Comparison of ENCODE assay signal across 32 mouse cellular contexts in genomic region chr13:94445103-94445502, GRCm38 (mm10).
A peak's percentile ranks its signal among the peaks of the same experiment; 100 is the strongest.
DNase-seq lines count a peak whose midpoint lies in the region; ATAC-seq and TF ChIP-seq lines count a peak whose summit lies in the region.
"Had no signal": no experiment of that assay in that cellular context is flagged by ENCODE, and none has a peak within 500 bp of the region (broad histone marks: within the 10 kb centered on the region; RNA-seq: fewer than 3 reads in every experiment).

No protein-coding gene starts in this region.

- TF ChIP-seq EP300 in stomach, postnatal 0 days (optimal IDR thresholded peaks at IDR 0.05) = no peak

- no peak for ATAC-seq in midbrain, embryonic 16.5 days
- ATAC-seq in intestine, embryonic 15.5 days = peak; percentile 80
- peak; percentile 91 for ATAC-seq in stomach, embryonic 14.5 days (ENCODE audit: insufficient number of reproducible peaks, insufficient read depth, low FRiP score, low read depth)
- ATAC-seq in stomach, postnatal 0 days (ENCODE audit: low FRiP score, low TSS enrichment) = peak; percentile 77
- ATAC-seq: forebrain, embryonic 15.5 days; hindbrain, embryonic 16.5 days; Patski had no signal

- WGBS in midbrain, embryonic 10.5 days = 89% methylated on average over 5 of the region's 5 CpGs
- WGBS in midbrain, embryonic 16.5 days = 80% methylated on average over 5 of the region's 5 CpGs
- 70% methylated on average over 5 of the region's 5 CpGs for WGBS in intestine, embryonic 15.5 days
- 54% methylated on average over 5 of the region's 5 CpGs for WGBS in stomach, embryonic 14.5 days
- 55% methylated on average over 5 of the region's 5 CpGs for WGBS in stomach, postnatal 0 days
- WGBS in hindbrain, embryonic 10.5 days = 89% methylated on average over 5 of the region's 5 CpGs

- no peak for TF ChIP-seq CTCF in stomach, postnatal 0 days (IDR thresholded peaks at IDR 0.05; ENCODE audit: low read depth)
- TF ChIP-seq CTCF in layer of hippocampus, adult 2 months (conservative IDR thresholded peaks at IDR 0.05) = no peak

- peak; percentile 1 for DNase-seq in midbrain, embryonic 10.5 days (ENCODE audit: low spot score)
- peak; percentile 54 for DNase-seq in stomach, postnatal 0 days (ENCODE audit: low spot score)
- DNase-seq in hindbrain, embryonic 10.5 days (ENCODE audit: low spot score) = no peak
- no peak for DNase-seq in layer of hippocampus, adult 2 months (ENCODE audit: low spot score in 2 of 2)
- no peak for DNase-seq in frontal cortex, postnatal 14 days (ENCODE audit: low spot score in 2 of 2)
- DNase-seq: adrenal gland, adult 2 months; adrenal gland, postnatal 14 days; B cell, adult 2 months; cerebellum, adult 11-12 months; cerebellum, adult 8-10 months; cerebellum, postnatal 10 days; cerebellum, postnatal 36 days; embryo, embryonic 11 days; gastrocnemius, postnatal 10 days; heart, adult 18-20 months; heart, postnatal 10 days; heart, postnatal 36 days had no signal

- no peak overlapping the region for H3K4me2 ChIP-seq in midbrain, embryonic 16.5 days (ENCODE audit: low read length)
- H3K4me2 ChIP-seq in intestine, embryonic 15.5 days (replicated peaks) = no peak overlapping the region
- H3K4me2 ChIP-seq in stomach, embryonic 14.5 days (replicated peaks; ENCODE audit: low read depth, low read length) = no peak overlapping the region
- no peak overlapping the region for H3K4me2 ChIP-seq in stomach, postnatal 0 days (replicated peaks; ENCODE audit: low read depth)
- H3K4me2 ChIP-seq: embryonic facial prominence, embryonic 13.5 days; forebrain, embryonic 12.5 days; forebrain, embryonic 15.5 days; heart, embryonic 12.5 days; heart, embryonic 15.5 days; hindbrain, embryonic 13.5 days had no signal

- no peak overlapping the region for H3K27ac ChIP-seq in midbrain, embryonic 10.5 days (replicated peaks)
- no peak overlapping the region for H3K27ac ChIP-seq in midbrain, embryonic 16.5 days (ENCODE audit: low read length)
- no peak overlapping the region for H3K27ac ChIP-seq in intestine, embryonic 15.5 days
- no peak overlapping the region for H3K27ac ChIP-seq in stomach, embryonic 14.5 days (ENCODE audit: low read length)
- H3K27ac ChIP-seq in stomach, postnatal 0 days (replicated peaks) = no peak overlapping the region
- H3K27ac ChIP-seq in hindbrain, embryonic 10.5 days = no peak overlapping the region
- H3K27ac ChIP-seq in layer of hippocampus, adult 2 months = no peak overlapping the region
- H3K27ac ChIP-seq: embryonic facial prominence, embryonic 10.5 days; embryonic facial prominence, embryonic 13.5 days; forebrain, embryonic 12.5 days; forebrain, embryonic 15.5 days; heart, embryonic 15.5 days; hindbrain, embryonic 13.5 days had no signal

- H3K27me3 ChIP-seq in midbrain, embryonic 10.5 days (ENCODE audit: low read depth, poor library complexity, severe bottlenecking) = no peaks in the 10 kb centered on the region
- no peaks in the 10 kb centered on the region for H3K27me3 ChIP-seq in midbrain, embryonic 16.5 days (ENCODE audit: control insufficient read depth, insufficient read depth, low read depth, low read length)
- no peaks in the 10 kb centered on the region for H3K27me3 ChIP-seq in intestine, embryonic 15.5 days (replicated peaks)
- no peaks in the 10 kb centered on the region for H3K27me3 ChIP-seq in stomach, embryonic 14.5 days (ENCODE audit: control insufficient read depth, insufficient read depth, low read length)
- H3K27me3 ChIP-seq in stomach, postnatal 0 days (ENCODE audit: control insufficient read depth, insufficient read depth, low read length) = no peaks in the 10 kb centered on the region
- no peaks in the 10 kb centered on the region for H3K27me3 ChIP-seq in hindbrain, embryonic 10.5 days (ENCODE audit: insufficient read depth, poor library complexity, severe bottlenecking)
- H3K27me3 ChIP-seq: CH12.LX; embryonic facial prominence, embryonic 13.5 days; forebrain, embryonic 12.5 days; forebrain, embryonic 15.5 days; heart, embryonic 12.5 days; heart, embryonic 15.5 days; hindbrain, embryonic 13.5 days; Patski had no signal

- no peaks in the 10 kb centered on the region for H3K4me1 ChIP-seq in midbrain, embryonic 10.5 days
- no peaks in the 10 kb centered on the region for H3K4me1 ChIP-seq in midbrain, embryonic 16.5 days (ENCODE audit: control insufficient read depth, insufficient read depth, low read length)
- peaks cover 5% of the 10 kb centered on the region; the same call in 1 of the 2 replicates for H3K4me1 ChIP-seq in intestine, embryonic 15.5 days (replicated peaks)
- no peaks in the 10 kb centered on the region for H3K4me1 ChIP-seq in stomach, embryonic 14.5 days (ENCODE audit: control insufficient read depth, insufficient read depth, low read length)
- no peaks in the 10 kb centered on the region for H3K4me1 ChIP-seq in stomach, postnatal 0 days (replicated peaks; ENCODE audit: control insufficient read depth, insufficient read depth)
- H3K4me1 ChIP-seq in hindbrain, embryonic 10.5 days (replicated peaks) = 0 out of 2 replicates have a peak, but pooled peaks cover 3% of the 10 kb centered on the region
- H3K4me1 ChIP-seq: forebrain, embryonic 12.5 days; forebrain, embryonic 15.5 days; heart, embryonic 15.5 days; hindbrain, embryonic 13.5 days had no signal

- H3K36me3 ChIP-seq in midbrain, embryonic 10.5 days = peaks cover 27% of the 10 kb centered on the region
- H3K36me3 ChIP-seq in midbrain, embryonic 16.5 days (ENCODE audit: control insufficient read depth, insufficient read depth, low read length) = peaks cover 4% of the 10 kb centered on the region; the same call in 1 of the 2 replicates
- H3K36me3 ChIP-seq in intestine, embryonic 15.5 days = 0 out of 2 replicates have a peak, but pooled peaks cover 5% of the 10 kb centered on the region
- H3K36me3 ChIP-seq in stomach, embryonic 14.5 days (ENCODE audit: control insufficient read depth, insufficient read depth, low read length) = peaks cover 18% of the 10 kb centered on the region; the same call in 1 of the 2 replicates
- no peaks in the 10 kb centered on the region; the same call in 1 of the 2 replicates for H3K36me3 ChIP-seq in stomach, postnatal 0 days (ENCODE audit: control insufficient read depth, insufficient read depth, low read length)
- peaks cover 28% of the 10 kb centered on the region for H3K36me3 ChIP-seq in hindbrain, embryonic 10.5 days

- H3K9me3 ChIP-seq in midbrain, embryonic 10.5 days (replicated peaks) = no peaks in the 10 kb centered on the region
- 0 out of 2 replicates have a peak, but pooled peaks cover 3% of the 10 kb centered on the region for H3K9me3 ChIP-seq in midbrain, embryonic 16.5 days (replicated peaks; ENCODE audit: control insufficient read depth, low read length, poor library complexity, severe bottlenecking)
- no peaks in the 10 kb centered on the region for H3K9me3 ChIP-seq in intestine, embryonic 15.5 days
- no peaks in the 10 kb centered on the region for H3K9me3 ChIP-seq in stomach, embryonic 14.5 days (ENCODE audit: control insufficient read depth, low read depth, low read length)
- H3K9me3 ChIP-seq in stomach, postnatal 0 days (ENCODE audit: control insufficient read depth, low read length) = no peaks in the 10 kb centered on the region
- no peaks in the 10 kb centered on the region for H3K9me3 ChIP-seq in hindbrain, embryonic 10.5 days
- H3K9me3 ChIP-seq: embryonic facial prominence, embryonic 10.5 days; embryonic facial prominence, embryonic 13.5 days; forebrain, embryonic 12.5 days; forebrain, embryonic 15.5 days; G1E; heart, embryonic 12.5 days; heart, embryonic 15.5 days; hindbrain, embryonic 13.5 days had no signal

- no peak overlapping the region for H3K9ac ChIP-seq in midbrain, embryonic 16.5 days (ENCODE audit: low read depth, low read length)
- no peak overlapping the region for H3K9ac ChIP-seq in intestine, embryonic 15.5 days
- no peak overlapping the region for H3K9ac ChIP-seq in stomach, embryonic 14.5 days (replicated peaks; ENCODE audit: low read depth, low read length)
- H3K9ac ChIP-seq in stomach, postnatal 0 days (ENCODE audit: low read length) = no peak overlapping the region
- H3K9ac ChIP-seq: embryonic facial prominence, embryonic 13.5 days; forebrain, embryonic 12.5 days; forebrain, embryonic 15.5 days; heart, embryonic 12.5 days; heart, embryonic 15.5 days; hindbrain, embryonic 13.5 days had no signal

- H3K4me3 ChIP-seq in midbrain, embryonic 10.5 days = no peak overlapping the region
- no peak overlapping the region for H3K4me3 ChIP-seq in midbrain, embryonic 16.5 days (ENCODE audit: low read depth, low read length)
- H3K4me3 ChIP-seq in intestine, embryonic 15.5 days (replicated peaks) = no peak overlapping the region
- no peak overlapping the region for H3K4me3 ChIP-seq in stomach, embryonic 14.5 days (ENCODE audit: low read depth, low read length)
- no peak overlapping the region for H3K4me3 ChIP-seq in stomach, postnatal 0 days (ENCODE audit: low read depth, low read length)
- H3K4me3 ChIP-seq in hindbrain, embryonic 10.5 days = no peak overlapping the region
- H3K4me3 ChIP-seq in layer of hippocampus, adult 2 months = no peak overlapping the region
- H3K4me3 ChIP-seq: embryonic facial prominence, embryonic 10.5 days; embryonic facial prominence, embryonic 13.5 days; erythroblast, embryonic 14.5 days; forebrain, embryonic 12.5 days; forebrain, embryonic 15.5 days; heart, embryonic 12.5 days; heart, embryonic 15.5 days; hindbrain, embryonic 13.5 days had no signal

Comparison
In these comparisons a context has a peak if more than half of its experiments do, and no peak if none do; other contexts are left out.
1. DNase-seq: peak in midbrain, embryonic 10.5 days (single experiment) and stomach, postnatal 0 days (single experiment); none in hindbrain, embryonic 10.5 days (single experiment), layer of hippocampus, adult 2 months (0 of 2) and frontal cortex, postnatal 14 days (0 of 2).